Mouse (Mus musculus): ENCODE measurements around the gene Rab4a. TPM values are rescaled to one million over a fixed set of nuclear protein-coding genes. Genes with fewer than 3 reads are reported as not detected.

Rab4a gene
- polyA plus RNA-seq, 1 experiment: 19.7 TPM

DNA sequence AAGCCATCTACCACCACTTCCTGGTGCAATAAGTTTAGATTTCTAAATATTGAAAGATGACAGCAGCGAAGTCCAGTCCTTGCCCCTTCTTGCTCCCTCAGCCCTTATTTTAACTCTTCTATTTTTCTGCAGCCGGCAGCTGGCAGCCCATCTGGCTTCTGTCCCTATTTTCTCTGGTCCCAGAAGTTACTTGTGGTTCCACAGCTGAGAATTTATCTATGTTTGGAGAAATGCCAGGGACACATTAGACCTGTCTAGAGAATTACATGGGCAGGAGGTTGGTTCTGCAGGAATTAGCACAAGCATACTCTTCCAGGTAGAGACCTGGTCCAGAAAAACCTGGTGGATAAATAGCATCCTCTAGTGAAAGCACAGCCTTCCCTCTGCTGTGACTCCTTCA, 72.1 kb downstream of the Rab4a start:
- H3K79me3 ChIP-seq (ENCODE audit: low read depth): no peaks in the 10 kb centered on the region
- no peaks in the 10 kb centered on the region for H3K27me3 ChIP-seq (ENCODE audit: control insufficient read depth, insufficient read depth, insufficient read length)
- no peak overlapping the region for H3ac ChIP-seq (ENCODE audit: control insufficient read depth, insufficient read length, low read depth)
- no peaks in the 10 kb centered on the region for H3K36me3 ChIP-seq (ENCODE audit: control insufficient read depth, insufficient read depth)
- no peak overlapping the region for H3K4me3 ChIP-seq (ENCODE audit: insufficient read depth, poor library complexity, severe bottlenecking)
- TF ChIP-seq MAX (IDR thresholded peaks at IDR 0.05): no peak
- TF ChIP-seq MYOG (IDR thresholded peaks at IDR 0.05; ENCODE audit: control insufficient read depth, extremely low read depth, insufficient read length): no peak
- no peak for TF ChIP-seq CTCF (IDR thresholded peaks at IDR 0.05; ENCODE audit: control insufficient read depth, insufficient read depth, insufficient read length)
- no peak for TF ChIP-seq FOSL1 (IDR thresholded peaks at IDR 0.05; ENCODE audit: insufficient read depth, low read length, poor library complexity, severe bottlenecking)
- TF ChIP-seq USF1 (IDR thresholded peaks at IDR 0.05; ENCODE audit: low read depth): no peak
- no peak for TF ChIP-seq MYOD1 (IDR thresholded peaks at IDR 0.05; ENCODE audit: control insufficient read depth, insufficient read length, low read depth)
- TF ChIP-seq CEBPB (IDR thresholded peaks at IDR 0.05; ENCODE audit: low read depth): no peak
- H3K79me2 ChIP-seq (ENCODE audit: control insufficient read depth, insufficient read depth): no peaks in the 10 kb centered on the region

DNA sequence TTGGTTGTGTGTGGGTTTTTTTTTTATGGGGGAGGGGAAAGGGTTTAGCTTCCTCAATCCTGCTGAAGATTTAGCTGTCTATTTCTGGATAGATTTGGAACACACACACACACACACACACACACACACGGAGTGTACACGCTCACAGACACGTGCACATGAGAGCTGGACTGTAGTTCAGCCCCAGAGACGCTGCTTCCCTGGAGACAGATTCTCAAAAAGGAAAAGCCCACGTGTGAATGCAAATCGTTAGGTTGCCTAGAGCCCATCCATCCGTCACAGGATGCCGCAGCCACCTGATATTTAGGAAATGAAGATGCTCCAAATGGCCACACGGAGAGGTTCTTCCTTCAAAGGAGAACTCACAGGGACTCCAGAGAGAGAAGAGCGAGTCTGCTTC, 74.5 kb downstream of the Rab4a start:
- Histone ChIP-seq H3K79me3 (ENCODE audit: low read depth) (no peaks in the 10 kb centered on the region), H3ac (ENCODE audit: control insufficient read depth, insufficient read length, low read depth) (no peak overlapping the region), H3K79me2 (ENCODE audit: control insufficient read depth, insufficient read depth) (no peaks in the 10 kb centered on the region), H3K27me3 (ENCODE audit: control insufficient read depth, insufficient read depth, insufficient read length) (no peaks in the 10 kb centered on the region), H3K4me3 (ENCODE audit: insufficient read depth, poor library complexity, severe bottlenecking) (no peak overlapping the region), H3K36me3 (ENCODE audit: control insufficient read depth, insufficient read depth) (no peaks in the 10 kb centered on the region)
- TF ChIP-seq CTCF (IDR thresholded peaks at IDR 0.05; ENCODE audit: control insufficient read depth, insufficient read depth, insufficient read length) (no peak), USF1 (IDR thresholded peaks at IDR 0.05; ENCODE audit: low read depth) (no peak), MYOG (IDR thresholded peaks at IDR 0.05; ENCODE audit: control insufficient read depth, extremely low read depth, insufficient read length) (no peak), CEBPB (IDR thresholded peaks at IDR 0.05; ENCODE audit: low read depth) (no peak), MAX (IDR thresholded peaks at IDR 0.05) (no peak), FOSL1 (IDR thresholded peaks at IDR 0.05; ENCODE audit: insufficient read depth, low read length, poor library complexity, severe bottlenecking) (no peak), MYOD1 (IDR thresholded peaks at IDR 0.05; ENCODE audit: control insufficient read depth, insufficient read length, low read depth) (no peak)

DNA sequence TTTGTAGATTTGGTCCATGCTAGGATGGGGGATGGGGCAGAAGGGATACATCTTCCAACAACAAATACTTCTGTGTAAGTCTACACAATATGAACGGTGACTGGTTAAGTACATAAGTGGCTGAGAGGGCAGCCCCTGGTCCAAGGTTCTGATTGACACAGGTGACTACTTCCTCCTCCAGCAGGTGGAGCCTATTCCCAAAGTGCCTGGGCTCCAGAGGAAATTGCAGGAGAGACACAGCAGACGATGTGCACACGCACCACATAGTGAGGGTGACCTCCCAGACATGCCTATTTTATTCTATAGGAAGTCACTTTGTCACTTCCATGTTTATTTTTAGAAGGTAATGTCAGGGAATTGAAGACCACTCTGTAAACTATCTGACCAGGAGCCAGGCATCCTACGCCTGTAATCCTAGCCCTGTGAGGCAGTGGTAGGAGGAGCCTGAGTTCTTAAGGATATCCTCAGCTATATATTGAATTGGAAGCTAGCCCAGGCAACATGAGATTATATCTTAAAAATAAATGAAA, 75.1 kb downstream of the Rab4a start:
- Histone ChIP-seq H3ac (ENCODE audit: control insufficient read depth, insufficient read length, low read depth) (no peak overlapping the region), H3K27me3 (ENCODE audit: control insufficient read depth, insufficient read depth, insufficient read length) (no peaks in the 10 kb centered on the region), H3K36me3 (ENCODE audit: control insufficient read depth, insufficient read depth) (no peaks in the 10 kb centered on the region), H3K4me3 (ENCODE audit: insufficient read depth, poor library complexity, severe bottlenecking) (no peak overlapping the region), H3K79me3 (ENCODE audit: low read depth) (no peaks in the 10 kb centered on the region), H3K79me2 (ENCODE audit: control insufficient read depth, insufficient read depth) (no peaks in the 10 kb centered on the region)
- TF ChIP-seq MYOG (IDR thresholded peaks at IDR 0.05; ENCODE audit: control insufficient read depth, extremely low read depth, insufficient read length) (no peak), MAX (IDR thresholded peaks at IDR 0.05) (no peak), USF1 (IDR thresholded peaks at IDR 0.05; ENCODE audit: low read depth) (no peak), FOSL1 (IDR thresholded peaks at IDR 0.05; ENCODE audit: insufficient read depth, low read length, poor library complexity, severe bottlenecking) (no peak), CEBPB (IDR thresholded peaks at IDR 0.05; ENCODE audit: low read depth) (no peak), MYOD1 (IDR thresholded peaks at IDR 0.05; ENCODE audit: control insufficient read depth, insufficient read length, low read depth) (no peak), CTCF (IDR thresholded peaks at IDR 0.05; ENCODE audit: control insufficient read depth, insufficient read depth, insufficient read length) (no peak)

DNA sequence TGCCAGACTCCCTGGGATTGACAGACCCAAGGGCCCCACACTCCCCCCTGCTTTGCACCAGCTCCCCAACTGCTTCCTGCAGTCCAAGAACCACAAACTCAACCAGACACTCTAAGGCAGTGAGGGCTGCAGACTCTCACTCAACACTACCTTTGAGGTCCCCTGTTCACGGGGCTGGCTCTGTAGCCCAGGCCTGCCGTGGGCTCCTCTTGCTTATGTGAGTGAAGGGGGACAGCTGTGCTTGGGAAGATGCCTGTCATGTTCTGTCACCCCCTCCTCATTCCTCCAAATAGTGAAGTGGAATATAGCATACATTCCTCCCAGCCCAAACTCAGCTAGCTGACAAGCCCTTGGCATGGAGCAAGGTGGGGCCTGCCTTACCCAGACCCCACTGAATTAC, 76.6 kb downstream of the Rab4a start:
- Histone ChIP-seq H3K27me3 (ENCODE audit: control insufficient read depth, insufficient read depth, insufficient read length) (no peaks in the 10 kb centered on the region), H3K36me3 (ENCODE audit: control insufficient read depth, insufficient read depth) (no peaks in the 10 kb centered on the region), H3K79me2 (ENCODE audit: control insufficient read depth, insufficient read depth) (no peaks in the 10 kb centered on the region), H3ac (ENCODE audit: control insufficient read depth, insufficient read length, low read depth) (no peak overlapping the region), H3K79me3 (ENCODE audit: low read depth) (no peaks in the 10 kb centered on the region), H3K4me3 (ENCODE audit: insufficient read depth, poor library complexity, severe bottlenecking) (no peak overlapping the region)
- TF ChIP-seq MAX (IDR thresholded peaks at IDR 0.05) (no peak), FOSL1 (IDR thresholded peaks at IDR 0.05; ENCODE audit: insufficient read depth, low read length, poor library complexity, severe bottlenecking) (no peak), MYOG (IDR thresholded peaks at IDR 0.05; ENCODE audit: control insufficient read depth, extremely low read depth, insufficient read length) (no peak), USF1 (IDR thresholded peaks at IDR 0.05; ENCODE audit: low read depth) (no peak), MYOD1 (IDR thresholded peaks at IDR 0.05; ENCODE audit: control insufficient read depth, insufficient read length, low read depth) (no peak), CEBPB (IDR thresholded peaks at IDR 0.05; ENCODE audit: low read depth) (no peak), CTCF (IDR thresholded peaks at IDR 0.05; ENCODE audit: control insufficient read depth, insufficient read depth, insufficient read length) (no peak)

DNA sequence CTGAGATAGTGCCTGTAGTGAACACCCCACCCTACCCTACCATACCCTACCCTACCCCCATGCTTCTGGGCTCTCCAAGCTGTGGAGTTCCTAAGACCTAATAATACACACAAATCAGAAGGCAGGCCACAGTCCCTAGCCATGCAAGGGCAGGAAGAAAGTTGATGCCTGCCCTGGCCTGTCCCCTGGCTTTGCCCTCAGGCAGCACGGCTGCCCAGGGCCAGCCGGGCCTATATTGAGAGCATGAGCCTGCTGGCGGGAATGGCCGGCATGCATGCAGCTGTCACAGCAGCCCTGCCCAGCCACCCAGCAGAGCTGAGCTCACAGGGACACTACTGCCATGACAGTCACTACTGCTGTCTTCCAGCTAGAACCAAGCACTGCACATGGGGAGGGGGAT, 77.3 kb downstream of the Rab4a start:
- TF ChIP-seq CEBPB (IDR thresholded peaks at IDR 0.05; ENCODE audit: low read depth) (no peak), MYOD1 (IDR thresholded peaks at IDR 0.05; ENCODE audit: control insufficient read depth, insufficient read length, low read depth) (peak; percentile 11)
- no peak overlapping the region for H3K4me3 ChIP-seq (ENCODE audit: insufficient read depth, poor library complexity, severe bottlenecking)
- H3K36me3 ChIP-seq (ENCODE audit: control insufficient read depth, insufficient read depth): no peaks in the 10 kb centered on the region
- H3K27me3 ChIP-seq (ENCODE audit: control insufficient read depth, insufficient read depth, insufficient read length): no peaks in the 10 kb centered on the region
- no peaks in the 10 kb centered on the region for H3K79me3 ChIP-seq (ENCODE audit: low read depth)
- no peak overlapping the region for H3ac ChIP-seq (ENCODE audit: control insufficient read depth, insufficient read length, low read depth)
- H3K79me2 ChIP-seq (ENCODE audit: control insufficient read depth, insufficient read depth): no peaks in the 10 kb centered on the region

Other genes starting within 250 kb of the Rab4a start
- 22.7 TPM for gene Rhou, start 152.1 kb upstream of the Rab4a start, polyA plus RNA-seq (2012; fragmentation: generic; extraction: Trizol)
- 3.3 TPM for gene Ccsap, start 54.2 kb downstream of the Rab4a start, polyA plus RNA-seq (2012; fragmentation: generic; extraction: Trizol)
- 23.4 TPM for gene Acta1, start 88.8 kb downstream of the Rab4a start, polyA plus RNA-seq (2012; fragmentation: generic; extraction: Trizol)
- 19.7 TPM for gene Nup133, start 143.3 kb downstream of the Rab4a start, polyA plus RNA-seq (2012; fragmentation: generic; extraction: Trizol)
- gene Abcb10, start 177.1 kb downstream of the Rab4a start, polyA plus RNA-seq (2012; fragmentation: generic; extraction: Trizol): 8.9 TPM
- gene Taf5l, start 215.4 kb downstream of the Rab4a start, polyA plus RNA-seq (2012; fragmentation: generic; extraction: Trizol): 26.2 TPM
- 9.8 TPM for gene Urb2, start 215.5 kb downstream of the Rab4a start, polyA plus RNA-seq (2012; fragmentation: generic; extraction: Trizol)

All from C2C12 (cell line).